Mouse (Mus musculus) MEL (cell line): ENCODE data around the gene Atp2a2. TPM values are rescaled to one million over a fixed set of nuclear protein-coding genes. Genes with fewer than 3 reads are reported as not detected.
A peak's percentile ranks its signal among the peaks of the same experiment; 100 is the strongest.

ENCODE experiments used
- DNase-seq: peaks from one replicate; pipeline ENCODE4 v3.0.0; 2011; ENCODE audit warnings: low read depth, low spot score
- H3K27ac ChIP-seq: 2 replicates; pipeline ENCODE4 v1.5.1; 2012; ENCODE audit warnings: low read depth, mild to moderate bottlenecking, control low read depth, low read length, moderate library complexity; ENCODE audit not compliant: control insufficient read depth
- H3K27me3 ChIP-seq, 2 experiments: fragments of 150-350 bp in 1 of 2; sonication (generic) in 1 of 2; 2 replicates each; pipeline ENCODE4 v1.6.1; 2012; ENCODE audit warnings: low read length in 2 of 2, mild to moderate bottlenecking in 2 of 2, improper control_type of control experiment in 1 of 2, moderate library complexity in 1 of 2; ENCODE audit not compliant: insufficient read depth in 2 of 2, control insufficient read depth in 1 of 2
- H3K36me3 ChIP-seq, 2 experiments: 2 replicates each; pipeline ENCODE4 v1.6.1; 2012 to 2014; ENCODE audit warnings: low read length in 2 of 2, improper control_type of control experiment in 1 of 2, inconsistent platforms in 1 of 2, mild to moderate bottlenecking in 1 of 2; ENCODE audit not compliant: insufficient read depth in 2 of 2, control insufficient read depth in 1 of 2
- H3K4me1 ChIP-seq, 2 experiments: fragments of 150-350 bp in 1 of 2; sonication (generic) in 1 of 2; 2 replicates each; pipeline ENCODE4 v1.6.1; 2012; ENCODE audit warnings: low read length in 2 of 2, improper control_type of control experiment in 1 of 2, mild to moderate bottlenecking in 1 of 2; ENCODE audit not compliant: insufficient read depth in 2 of 2, control insufficient read depth in 1 of 2
- H3K4me3 ChIP-seq, 2 experiments: fragments of 150-350 bp in 1 of 2; sonication (generic) in 1 of 2; 2 replicates each; pipeline ENCODE4 v1.5.1; 2012; ENCODE audit warnings: low read depth in 2 of 2, low read length in 2 of 2, mild to moderate bottlenecking in 2 of 2, moderate library complexity in 2 of 2, control low read depth in 1 of 2, improper control_type of control experiment in 1 of 2; ENCODE audit not compliant: control insufficient read depth in 1 of 2, insufficient read depth in 1 of 2
- H3K79me2 ChIP-seq: 2 replicates; pipeline ENCODE4 v1.6.1; 2012; ENCODE audit warnings: mild to moderate bottlenecking, low read length, moderate library complexity; ENCODE audit not compliant: control insufficient read depth, poor library complexity, insufficient read depth
- H3K9ac ChIP-seq: 2 replicates; pipeline ENCODE4 v1.6.1; 2012; ENCODE audit warnings: low read depth, mild to moderate bottlenecking, control low read depth, low read length, moderate library complexity; ENCODE audit not compliant: control insufficient read depth, poor library complexity, severe bottlenecking
- H3K9me3 ChIP-seq: fragments of 150-350 bp; sonication (generic); replicated peaks from 2 replicates; pipeline ENCODE4 v1.6.1; 2012; ENCODE audit warnings: mild to moderate bottlenecking, low read length, improper control_type of control experiment, moderate library complexity; ENCODE audit not compliant: insufficient read depth
- CHD2 ChIP-seq: IDR thresholded peaks from 2 replicates; pipeline ENCODE4 v1.6.1; 2011; ENCODE audit warnings: low read length, improper control_type of control experiment
- CTCF ChIP-seq, 3 experiments: IDR thresholded peaks in 2 of 3; conservative IDR thresholded peaks in 1 of 3; 2 replicates each; pipeline ENCODE4 v1.5.1; 2011 to 2012; ENCODE audit warnings: low read length in 3 of 3, low read depth in 2 of 3, mild to moderate bottlenecking in 2 of 3, improper control_type of control experiment in 1 of 3, inconsistent platforms in 1 of 3, mixed read lengths in 1 of 3, moderate library complexity in 1 of 3; ENCODE audit not compliant: control insufficient read depth in 1 of 3, insufficient read depth in 1 of 3, poor library complexity in 1 of 3, severe bottlenecking in 1 of 3
- E2F4 ChIP-seq: IDR thresholded peaks from 2 replicates; pipeline ENCODE4 v1.6.1; 2011; ENCODE audit warnings: low read depth, low read length, improper control_type of control experiment, borderline replicate concordance
- EP300 ChIP-seq, 2 experiments: IDR thresholded peaks; 2 replicates each; pipeline ENCODE4 v1.6.1; 2011; ENCODE audit warnings: improper control_type of control experiment in 2 of 2, low read length in 2 of 2, low read depth in 1 of 2, mild to moderate bottlenecking in 1 of 2
- ETS1 ChIP-seq: IDR thresholded peaks from 2 replicates; pipeline ENCODE4 v1.6.1; 2012; ENCODE audit warnings: low read depth, mild to moderate bottlenecking, inconsistent platforms, low read length, improper control_type of control experiment, moderate library complexity
- MAFK ChIP-seq: IDR thresholded peaks from 2 replicates; pipeline ENCODE4 v1.6.1; 2011; ENCODE audit warnings: low read depth, mild to moderate bottlenecking, low read length, improper control_type of control experiment, borderline replicate concordance
- MAZ ChIP-seq: IDR thresholded peaks from 2 replicates; pipeline ENCODE4 v1.6.1; 2012; ENCODE audit warnings: low read depth, mild to moderate bottlenecking, inconsistent platforms, low read length, improper control_type of control experiment
- MXI1 ChIP-seq: IDR thresholded peaks from 2 replicates; pipeline ENCODE4 v1.6.1; 2011; ENCODE audit warnings: mild to moderate bottlenecking, low read depth, low read length, improper control_type of control experiment
- MYC ChIP-seq: IDR thresholded peaks from 2 replicates; pipeline ENCODE4 v1.6.1; 2011; ENCODE audit warnings: low read depth, mild to moderate bottlenecking, low read length, improper control_type of control experiment, moderate library complexity
- POLR2AphosphoS2 ChIP-seq: IDR thresholded peaks from 2 replicates; pipeline ENCODE4 v1.6.1; 2011; ENCODE audit warnings: low read length, improper control_type of control experiment
- RCOR1 ChIP-seq: IDR thresholded peaks from 2 replicates; pipeline ENCODE4 v1.6.1; 2012; ENCODE audit warnings: low read depth, mild to moderate bottlenecking, inconsistent platforms, low read length, improper control_type of control experiment
- SIN3A ChIP-seq: IDR thresholded peaks from 2 replicates; pipeline ENCODE4 v1.6.1; 2012; ENCODE audit warnings: low read length, improper control_type of control experiment, inconsistent platforms
- SMC3 ChIP-seq: IDR thresholded peaks from 2 replicates; pipeline ENCODE4 v1.6.1; 2011; ENCODE audit warnings: low read depth, low read length, improper control_type of control experiment
- TAL1 ChIP-seq: IDR thresholded peaks from 2 replicates; pipeline ENCODE4 v1.6.1; 2012; ENCODE audit warnings: mild to moderate bottlenecking, inconsistent platforms, low read length, moderate library complexity, mixed read lengths
- TBP ChIP-seq: IDR thresholded peaks from 2 replicates; pipeline ENCODE4 v1.8.0; 2011; ENCODE audit warnings: low read depth, low read length, improper control_type of control experiment
- TCF12 ChIP-seq: IDR thresholded peaks from 2 replicates; pipeline ENCODE4 v1.6.1; 2014; ENCODE audit warnings: low read depth, mild to moderate bottlenecking, inconsistent platforms, low read length, improper control_type of control experiment, moderate library complexity
- USF1 ChIP-seq: IDR thresholded peaks from 2 replicates; pipeline ENCODE4 v1.6.1; 2014; ENCODE audit warnings: low read depth, mild to moderate bottlenecking, inconsistent platforms, low read length, improper control_type of control experiment, moderate library complexity
- USF2 ChIP-seq, 2 experiments: IDR thresholded peaks; 2 replicates each; pipeline ENCODE4 v1.6.1; 2011 to 2012; ENCODE audit warnings: improper control_type of control experiment in 2 of 2, low read length in 2 of 2, borderline replicate concordance in 1 of 2, inconsistent platforms in 1 of 2, low read depth in 1 of 2, mild to moderate bottlenecking in 1 of 2; ENCODE audit not compliant: insufficient read depth in 1 of 2
- ZC3H11A ChIP-seq: IDR thresholded peaks from 2 replicates; pipeline ENCODE4 v1.6.1; 2012; ENCODE audit warnings: low read depth, mild to moderate bottlenecking, inconsistent platforms, low read length, improper control_type of control experiment
- ZMIZ1 ChIP-seq: IDR thresholded peaks from 2 replicates; pipeline ENCODE4 v1.6.1; 2012; ENCODE audit warnings: low read depth, mild to moderate bottlenecking, inconsistent platforms, low read length, improper control_type of control experiment, moderate library complexity
- ZNF384 ChIP-seq: IDR thresholded peaks from 2 replicates; pipeline ENCODE4 v1.6.1; 2012; ENCODE audit warnings: low read depth, mild to moderate bottlenecking, inconsistent platforms, low read length, improper control_type of control experiment
- polyA plus RNA-seq, 2 experiments: library from polyadenylated mRNA; stranded (reverse) in 1 of 2; unstranded in 1 of 2; fragments of >175 nt in 1 of 2; fragments of >200 nt in 1 of 2; gene quantifications; 2 replicates each; pipeline versions ENCODE4 v1.2.1 to v1.2.4; 2012; ENCODE audit warnings: low replicate concordance in 2 of 2, low read depth in 1 of 2; ENCODE audit not compliant: insufficient read length in 2 of 2, insufficient read depth in 1 of 2, missing spikeins in 1 of 2
- total RNA-seq: library from RNA; depleted of rRNA; stranded (reverse); fragments of 300-350 nt; gene quantifications from 2 replicates; pipeline ENCODE4 v1.2.3, GENCODE M21; 2012

Gene Atp2a2
- total and polyA plus RNA-seq, 3 experiments: 117 to 199 (median 176) TPM

DNA sequence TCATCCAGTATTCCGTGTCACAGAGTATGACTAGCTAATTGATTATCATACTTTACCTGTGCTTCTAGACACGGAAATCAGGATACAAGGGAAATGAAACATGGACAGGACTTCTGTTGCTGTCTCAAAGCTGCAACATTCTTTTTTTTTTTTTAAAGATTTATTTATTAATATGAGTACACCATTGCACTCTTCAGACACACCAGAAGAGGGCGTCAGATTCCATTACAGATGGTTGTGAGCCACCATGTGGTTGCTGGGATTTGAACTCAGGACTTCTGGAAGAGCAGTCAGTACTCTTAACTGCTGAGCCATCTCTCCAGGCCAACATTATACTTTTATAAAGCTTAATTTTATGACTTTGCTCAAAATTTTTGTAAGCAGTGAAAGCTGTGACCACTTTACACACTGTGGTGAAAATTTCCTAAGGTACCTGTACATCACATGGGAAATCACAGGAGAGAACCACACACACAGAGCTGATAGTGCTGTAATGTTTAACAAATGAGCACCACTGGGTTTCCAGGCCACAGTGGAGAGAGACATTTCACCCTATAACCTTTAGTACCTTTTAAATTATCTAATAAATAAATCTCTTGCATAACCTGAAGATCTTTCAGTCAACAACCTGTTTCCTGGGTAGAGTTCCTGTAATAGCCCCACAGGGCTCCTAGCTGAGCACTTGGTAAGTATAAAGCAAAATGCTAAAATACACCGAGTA, 27.2 kb downstream of the Atp2a2 start:
- no peaks in the 10 kb centered on the region for H3K4me1 ChIP-seq
- no peaks in the 10 kb centered on the region for H3K9me3 ChIP-seq
- no peak overlapping the region for H3K9ac ChIP-seq
- H3K79me2 ChIP-seq: peaks cover 5% of the 10 kb centered on the region
- DNase-seq: no peak
- no peak overlapping the region for H3K4me3 ChIP-seq
- TF ChIP-seq POLR2AphosphoS2 (no peak), USF2 (IDR thresholded peaks at IDR 0.05; ENCODE audit: borderline replicate concordance in 1 of 2, insufficient read depth in 1 of 2, low read depth in 1 of 2, low read length in 2 of 2) (no peak), MYC (0 out of 2 replicates have a peak, but pooled peaks have one; percentile 28), MAZ (no peak), ZMIZ1 (no peak), SIN3A (no peak), CTCF (IDR thresholded peaks at IDR 0.05 in 2 of 3, conservative IDR thresholded peaks at IDR 0.05 in 1 of 3; ENCODE audit: control insufficient read depth in 1 of 3, insufficient read depth in 1 of 3, low read depth in 2 of 3, low read length in 3 of 3, poor library complexity in 1 of 3, severe bottlenecking in 1 of 3) (peak in 2 of 3 experiments; percentile 18 to 24; a peak in 2 of 6 replicates), ZNF384 (0 out of 2 replicates have a peak, but pooled peaks have one; percentile 23), RCOR1 (no peak)
- H3K27me3 ChIP-seq: no peaks in the 10 kb centered on the region
- no peak overlapping the region for H3K27ac ChIP-seq
- H3K36me3 ChIP-seq: peaks cover 2 to 52% of the 10 kb centered on the region in 2 experiments

DNA sequence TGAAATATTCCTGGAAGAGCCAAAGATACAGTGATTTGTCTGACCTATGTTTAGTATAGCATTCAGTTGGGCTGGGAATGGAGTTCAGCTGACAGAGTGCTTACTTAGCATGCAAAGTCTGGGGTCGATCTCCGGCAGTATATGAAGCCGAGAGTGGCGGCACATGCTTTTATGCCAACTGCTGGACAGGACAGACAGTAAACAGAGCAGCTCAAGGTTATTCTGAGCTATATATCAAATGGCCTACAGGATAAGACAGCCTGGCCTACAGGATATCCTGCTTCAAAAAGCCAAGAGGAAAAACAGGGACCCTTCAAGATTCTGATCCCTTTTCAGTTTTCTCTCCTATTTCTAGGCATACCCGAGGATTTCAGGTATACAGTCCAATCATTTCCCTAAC, 30.4 kb downstream of the Atp2a2 start:
- Histone ChIP-seq H3K4me3 (no peak overlapping the region), H3K27me3 (no peaks in the 10 kb centered on the region), H3K27ac (no peak overlapping the region), H3K79me2 (peaks cover 2% of the 10 kb centered on the region; the same call in 1 of the 2 replicates), H3K36me3 (peaks cover 0 to 59% of the 10 kb centered on the region in 2 experiments; a peak in 2 of 4 replicates), H3K4me1 (no peaks in the 10 kb centered on the region), H3K9me3 (no peaks in the 10 kb centered on the region), H3K9ac (no peak overlapping the region)
- DNase-seq: no peak
- TF ChIP-seq CHD2: no peak
- no peak for TF ChIP-seq EP300 (IDR thresholded peaks at IDR 0.05; ENCODE audit: low read depth in 1 of 2, low read length in 2 of 2)
- no peak for TF ChIP-seq USF1
- TF ChIP-seq SMC3: no peak
- TF ChIP-seq MAFK: no peak
- TF ChIP-seq MXI1: no peak
- no peak for TF ChIP-seq ZMIZ1
- no peak for TF ChIP-seq TCF12
- no peak for TF ChIP-seq MAZ
- TF ChIP-seq E2F4: no peak
- TF ChIP-seq CTCF (IDR thresholded peaks at IDR 0.05 in 2 of 3, conservative IDR thresholded peaks at IDR 0.05 in 1 of 3; ENCODE audit: control insufficient read depth in 1 of 3, insufficient read depth in 1 of 3, low read depth in 2 of 3, low read length in 3 of 3, poor library complexity in 1 of 3, severe bottlenecking in 1 of 3): no peak
- no peak for TF ChIP-seq TAL1
- TF ChIP-seq TBP: no peak
- TF ChIP-seq ETS1: no peak
- TF ChIP-seq ZC3H11A: no peak
